Mouse (Mus musculus) neural tube, embryonic 13.5 days (tissue): ENCODE data around the gene Ncf1. TPM values are rescaled to one million over a fixed set of nuclear protein-coding genes. Genes with fewer than 3 reads are reported as not detected.
A peak's percentile ranks its signal among the peaks of the same experiment; 100 is the strongest.

Experiments
- ATAC-seq: fragments of 200-750 bp; cut with Nextera tagmentation; 2 replicates; pipeline ENCODE4 v1.8.0; 2017; ENCODE audit warnings: low read depth, mild to moderate bottlenecking, moderate TSS enrichment, moderate library complexity
- H3K27ac ChIP-seq: fragments of 300-500 bp; sonication (generic); replicated peaks from 2 replicates; pipeline ENCODE4 v1.5.1; 2015; ENCODE audit warnings: moderate library complexity, mild to moderate bottlenecking, inconsistent platforms
- H3K27me3 ChIP-seq: fragments of 300-500 bp; sonication (generic); 2 replicates; pipeline ENCODE4 v1.6.1; 2015; ENCODE audit warnings: mild to moderate bottlenecking, inconsistent platforms
- H3K36me3 ChIP-seq: fragments of 300-500 bp; sonication (generic); 2 replicates; pipeline ENCODE4 v1.6.1; 2015; ENCODE audit warnings: mild to moderate bottlenecking, inconsistent platforms
- H3K4me1 ChIP-seq: fragments of 300-500 bp; sonication (generic); replicated peaks from 2 replicates; pipeline ENCODE4 v1.6.1; 2015; ENCODE audit warnings: inconsistent platforms
- H3K4me2 ChIP-seq: fragments of 300-500 bp; sonication (generic); 2 replicates; pipeline ENCODE4 v1.6.1; 2015; ENCODE audit warnings: inconsistent platforms, mild to moderate bottlenecking, moderate library complexity
- H3K4me3 ChIP-seq: fragments of 300-500 bp; sonication (generic); 2 replicates; pipeline ENCODE4 v1.5.1; 2015; ENCODE audit warnings: mild to moderate bottlenecking, inconsistent platforms
- H3K9ac ChIP-seq: fragments of 300-500 bp; sonication (generic); 2 replicates; pipeline ENCODE4 v1.6.1; 2015; ENCODE audit warnings: moderate library complexity, mild to moderate bottlenecking, inconsistent platforms
- H3K9me3 ChIP-seq: fragments of 300-500 bp; sonication (generic); 2 replicates; pipeline ENCODE4 v1.6.1; 2016; ENCODE audit warnings: inconsistent platforms
- whole genome bisulfite sequencing: fragments of 180-500 bp; shearing (Covaris S2); methylation state at CpG from one replicate; pipeline ENCODE4 v1.1.7; 2015; 5-methylcytosine and 5-hydroxymethylcytosine counted together
- polyA plus RNA-seq: library from polyadenylated mRNA; unstranded; fragments of >200 nt; fragmentation: Nextera tagmentation; extraction: Ambion mirVana; gene quantifications from 2 replicates; pipeline ENCODE4 v1.2.1, GENCODE M21; 2015

Ncf1 gene
- polyA plus RNA-seq, 1 experiment from 2014 or later, result 3.5 TPM

DNA sequence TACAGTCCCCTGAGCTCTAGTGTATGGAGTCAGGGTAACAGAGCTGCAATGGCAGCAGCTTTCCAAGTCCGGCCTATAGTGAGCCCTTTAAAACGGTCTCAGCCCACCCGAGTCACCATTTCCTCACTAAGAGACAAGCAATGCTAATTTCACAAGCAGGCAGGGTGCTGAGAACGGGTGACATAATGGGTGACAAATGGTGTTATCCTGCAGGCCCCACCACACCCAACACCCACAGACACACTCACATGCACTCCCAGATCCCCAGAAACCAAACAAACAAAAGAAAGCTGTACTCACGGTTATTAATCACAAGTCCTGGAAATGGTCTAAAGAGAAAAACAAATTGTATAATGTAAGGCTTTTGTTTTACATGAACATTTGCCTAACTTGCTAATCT, 12.4 kb upstream of the Ncf1 start:
- Histone ChIP-seq H3K4me3 (no peak overlapping the region), H3K9me3 (no peaks in the 10 kb centered on the region), H3K9ac (no peak overlapping the region), H3K36me3 (peaks cover 100% of the 10 kb centered on the region), H3K27ac (no peak overlapping the region), H3K27me3 (no peaks in the 10 kb centered on the region), H3K4me2 (no peak overlapping the region), H3K4me1 (no peaks in the 10 kb centered on the region)
- no peak for ATAC-seq
- WGBS, result 85% methylated on average over 5 of the region's 5 CpGs

- Histone ChIP-seq H3K4me1 (peaks cover 23% of the 10 kb centered on the region), H3K4me3 (no peak overlapping the region), H3K9ac (no peak overlapping the region), H3K27me3 (no peaks in the 10 kb centered on the region), H3K27ac (0 out of 2 replicates have a peak overlapping the region, but pooled peaks have one; percentile 18), H3K9me3 (no peaks in the 10 kb centered on the region), H3K4me2 (no peak overlapping the region), H3K36me3 (peaks cover 79% of the 10 kb centered on the region)
- 63% methylated on average over 28 of the region's 28 CpGs for WGBS
- ATAC-seq, result peak; percentile 17; the same call in 1 of the 2 replicates
Observed at GRCm38 (mm10) chr5:134237936-134238760, 8.7 kb upstream of the Ncf1 start.

GRCm38 (mm10) chr5:134237508-134237907, 8.1 kb upstream of the Ncf1 start:
- no peak overlapping the region for H3K9ac ChIP-seq
- ATAC-seq, result no peak
- H3K27me3 ChIP-seq, result no peaks in the 10 kb centered on the region
- no peaks in the 10 kb centered on the region for H3K9me3 ChIP-seq
- no peak overlapping the region for H3K27ac ChIP-seq
- H3K36me3 ChIP-seq, result peaks cover 73% of the 10 kb centered on the region
- WGBS, result 93% methylated on average over 11 of the region's 11 CpGs
- H3K4me2 ChIP-seq, result no peak overlapping the region
- H3K4me1 ChIP-seq, result peaks cover 29% of the 10 kb centered on the region
- no peak overlapping the region for H3K4me3 ChIP-seq

DNA sequence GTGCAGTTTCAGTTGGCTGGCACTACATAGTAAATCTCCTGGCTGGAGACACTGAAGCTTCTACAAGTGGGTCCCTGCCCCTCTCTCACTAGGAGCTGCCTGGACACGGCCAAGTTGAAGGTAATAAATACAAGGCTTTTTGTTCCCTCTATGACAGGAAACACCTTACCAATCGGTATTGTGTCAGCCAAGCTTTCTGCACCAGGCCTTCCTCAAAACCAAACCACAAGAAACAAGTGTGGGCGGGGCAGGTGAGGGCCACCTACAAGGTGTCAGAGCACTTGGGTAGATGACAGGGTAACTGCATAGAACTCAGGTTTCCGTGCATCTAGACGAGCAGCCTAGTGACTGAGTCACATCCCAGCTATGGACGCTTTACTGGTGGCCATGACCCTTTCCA, 7.4 kb upstream of the Ncf1 start:
- Histone ChIP-seq H3K4me1 (peaks cover 30% of the 10 kb centered on the region), H3K9ac (no peak overlapping the region), H3K4me3 (no peak overlapping the region), H3K36me3 (peaks cover 66% of the 10 kb centered on the region), H3K27ac (no peak overlapping the region), H3K4me2 (no peak overlapping the region), H3K9me3 (no peaks in the 10 kb centered on the region), H3K27me3 (no peaks in the 10 kb centered on the region)
- ATAC-seq, result no peak
- 89% methylated on average over 6 of the region's 6 CpGs for WGBS

GRCm38 (mm10) chr5:134236241-134236640, 6.8 kb upstream of the Ncf1 start:
- Histone ChIP-seq H3K4me1 (peaks cover 30% of the 10 kb centered on the region), H3K36me3 (peaks cover 60% of the 10 kb centered on the region), H3K27me3 (no peaks in the 10 kb centered on the region), H3K9ac (no peak overlapping the region), H3K4me3 (no peak overlapping the region), H3K27ac (peak overlapping the region; percentile 59; the same call in 1 of the 2 replicates), H3K9me3 (no peaks in the 10 kb centered on the region), H3K4me2 (no peak overlapping the region)
- 93% methylated on average over 3 of the region's 3 CpGs for WGBS
- ATAC-seq, result no peak

DNA sequence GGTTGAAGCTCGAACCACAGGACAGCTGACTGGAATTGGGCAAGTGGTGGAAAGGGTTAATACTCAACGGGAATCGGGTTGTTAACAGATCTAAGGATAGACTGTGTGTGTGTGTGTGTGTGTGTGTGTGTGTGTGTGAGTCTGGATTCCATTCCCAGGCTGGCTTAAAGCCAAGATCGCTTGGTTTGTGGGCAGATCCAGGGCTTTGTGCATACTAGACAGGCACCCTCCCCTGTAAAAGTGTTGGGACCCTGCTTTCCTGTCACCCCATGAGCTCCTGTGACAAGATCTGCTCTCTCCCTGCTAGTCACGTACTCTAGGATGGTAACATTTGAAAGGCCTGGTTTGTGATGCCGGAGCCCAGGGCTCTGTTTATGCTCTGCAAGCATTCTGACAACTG, 5.7 kb upstream of the Ncf1 start:
- Histone ChIP-seq H3K36me3 (peaks cover 49% of the 10 kb centered on the region), H3K27me3 (no peaks in the 10 kb centered on the region), H3K4me2 (no peak overlapping the region), H3K4me3 (no peak overlapping the region), H3K4me1 (peaks cover 30% of the 10 kb centered on the region), H3K9ac (no peak overlapping the region), H3K27ac (peak overlapping the region; percentile 59), H3K9me3 (no peaks in the 10 kb centered on the region)
- 39% methylated on average over 6 of the region's 6 CpGs for WGBS
- ATAC-seq, result no peak

GRCm38 (mm10) chr5:134234205-134234604, 4.8 kb upstream of the Ncf1 start:
- no peak for ATAC-seq
- 64% methylated on average over 2 of the region's 2 CpGs for whole genome bisulfite sequencing
- Histone ChIP-seq H3K36me3 (peaks cover 40% of the 10 kb centered on the region), H3K27ac (peak overlapping the region; percentile 59), H3K27me3 (no peaks in the 10 kb centered on the region), H3K4me3 (no peak overlapping the region), H3K4me1 (peaks cover 30% of the 10 kb centered on the region), H3K4me2 (no peak overlapping the region), H3K9ac (no peak overlapping the region), H3K9me3 (no peaks in the 10 kb centered on the region)

- Histone ChIP-seq H3K4me3 (no peak overlapping the region), H3K4me1 (peaks cover 30% of the 10 kb centered on the region), H3K9ac (no peak overlapping the region), H3K9me3 (no peaks in the 10 kb centered on the region), H3K27me3 (no peaks in the 10 kb centered on the region), H3K27ac (no peak overlapping the region), H3K4me2 (no peak overlapping the region), H3K36me3 (peaks cover 30% of the 10 kb centered on the region)
- no peak for ATAC-seq
- 51% methylated on average over 7 of the region's 7 CpGs for WGBS
Observed at GRCm38 (mm10) chr5:134233244-134233651, 3.8 kb upstream of the Ncf1 start.

DNA sequence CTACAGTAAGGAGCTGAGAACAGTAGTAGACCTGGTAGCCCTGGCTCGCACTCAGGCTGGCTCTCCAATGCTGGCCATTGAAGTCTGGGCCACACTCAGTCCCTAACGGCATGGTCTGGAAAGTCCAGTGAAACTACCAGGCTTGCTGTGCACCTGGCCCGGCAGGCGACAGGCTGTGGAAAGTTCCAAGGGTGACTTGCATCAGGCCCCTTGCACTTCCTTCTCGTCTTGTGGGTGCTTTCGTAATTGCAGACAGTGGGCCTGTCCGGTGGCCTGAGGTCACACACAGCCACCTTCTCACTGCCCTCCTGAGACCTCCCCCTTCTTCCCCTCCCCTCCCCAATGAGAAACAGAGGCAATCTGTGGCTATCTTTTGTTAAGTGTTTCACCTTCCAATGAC, 3.1 kb upstream of the Ncf1 start:
- Histone ChIP-seq H3K4me2 (no peak overlapping the region), H3K27ac (peak overlapping the region; percentile 10; the same call in 1 of the 2 replicates), H3K4me3 (no peak overlapping the region), H3K36me3 (peaks cover 23% of the 10 kb centered on the region), H3K9me3 (no peaks in the 10 kb centered on the region), H3K4me1 (peaks cover 30% of the 10 kb centered on the region), H3K9ac (no peak overlapping the region), H3K27me3 (no peaks in the 10 kb centered on the region)
- WGBS, result 22% methylated on average over 7 of the region's 7 CpGs
- ATAC-seq, result no peak

- Histone ChIP-seq H3K4me3 (no peak overlapping the region), H3K9me3 (no peaks in the 10 kb centered on the region), H3K4me2 (no peak overlapping the region), H3K4me1 (peaks cover 31% of the 10 kb centered on the region), H3K9ac (no peak overlapping the region), H3K36me3 (peaks cover 19% of the 10 kb centered on the region), H3K27me3 (no peaks in the 10 kb centered on the region), H3K27ac (0 out of 2 replicates have a peak overlapping the region, but pooled peaks have one; percentile 10)
- ATAC-seq, result no peak
- WGBS, result 66% methylated on average over 6 of the region's 6 CpGs
Observed at GRCm38 (mm10) chr5:134232111-134232510, 2.7 kb upstream of the Ncf1 start.

DNA sequence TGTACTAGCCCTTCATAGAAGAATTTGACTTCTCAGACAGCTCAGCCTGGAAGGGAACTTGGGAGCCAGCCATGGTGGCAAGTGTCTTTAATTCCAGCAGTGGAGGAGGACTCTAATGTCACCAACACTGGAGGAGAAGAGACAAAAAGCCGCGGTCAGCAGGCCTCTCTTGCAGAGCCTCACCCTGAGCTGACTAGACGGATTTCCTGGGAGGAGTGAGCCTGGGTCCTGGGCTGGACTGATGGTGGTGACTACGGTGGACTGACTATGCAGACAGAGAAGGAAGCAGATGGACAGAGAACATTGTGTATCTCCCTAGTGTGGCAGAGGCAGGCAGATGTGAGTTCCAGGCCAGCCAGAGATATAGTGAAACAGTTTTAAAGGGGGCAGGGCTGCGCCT, 2.0 kb upstream of the Ncf1 start:
- no peaks in the 10 kb centered on the region for H3K27me3 ChIP-seq
- H3K27ac ChIP-seq, result no peak overlapping the region
- H3K36me3 ChIP-seq, result peaks cover 12% of the 10 kb centered on the region
- no peaks in the 10 kb centered on the region for H3K9me3 ChIP-seq
- no peak overlapping the region for H3K9ac ChIP-seq
- ATAC-seq, result no peak
- no peak overlapping the region for H3K4me3 ChIP-seq
- 88% methylated on average over 5 of the region's 5 CpGs for whole genome bisulfite sequencing
- H3K4me2 ChIP-seq, result no peak overlapping the region
- peaks cover 37% of the 10 kb centered on the region for H3K4me1 ChIP-seq

GRCm38 (mm10) chr5:134228249-134228638, 1.2 kb downstream of the Ncf1 start:
- no peaks in the 10 kb centered on the region for H3K27me3 ChIP-seq
- no peak overlapping the region for H3K4me2 ChIP-seq
- no peak for ATAC-seq
- no peak overlapping the region for H3K9ac ChIP-seq
- peaks cover 14% of the 10 kb centered on the region for H3K4me1 ChIP-seq
- H3K9me3 ChIP-seq, result no peaks in the 10 kb centered on the region
- H3K36me3 ChIP-seq, result no peaks in the 10 kb centered on the region
- H3K27ac ChIP-seq, result no peak overlapping the region
- H3K4me3 ChIP-seq, result no peak overlapping the region
- WGBS, result 78% methylated on average over 6 of the region's 6 CpGs
